Mouse (Mus musculus): ENCODE measurements around the gene Fn3krp. TPM values are rescaled to one million over a fixed set of nuclear protein-coding genes. Genes with fewer than 3 reads are reported as not detected.

The Fn3krp gene
- polyA plus RNA-seq (2014; fragmentation: Nextera tagmentation; extraction: Ambion mirVana) = 4.4 and 5.0 TPM in 2 replicates

GRCm38 (mm10) chr11:121420830-121421552, at the start of gene Fn3krp:
Gene Fn3krp (plus strand): TSS chr11:121421401.
- peak within 1 kb of the TSS; percentile 82 to 89 for H3K27ac ChIP-seq (replicated peaks in 1 of 2; ENCODE audit: control insufficient read depth in 1 of 2, insufficient read depth in 1 of 2, low read depth in 2 of 2, low read length in 2 of 2)
- H3K9ac ChIP-seq (ENCODE audit: low read length) = peak within 1 kb of the TSS; percentile 86
- peak within 1 kb of the TSS; percentile 80 for H3K4me2 ChIP-seq (ENCODE audit: low read length)
- peaks cover 5 to 15% of the 10 kb centered on the region in 2 experiments; a peak in 3 of 4 replicates for H3K4me1 ChIP-seq (ENCODE audit: control insufficient read depth in 2 of 2, insufficient read depth in 2 of 2, low read length in 2 of 2)
- H3K36me3 ChIP-seq (ENCODE audit: control insufficient read depth, insufficient read depth, low read length) = no peaks in the 10 kb centered on the region
- no peaks in the 10 kb centered on the region for H3K27me3 ChIP-seq (ENCODE audit: control insufficient read depth, insufficient read depth, low read length)
- ATAC-seq (ENCODE audit: insufficient number of reproducible peaks, insufficient read depth, low FRiP score, low read depth) = peak; percentile 99
- WGBS = 1% methylated on average over 28 of the region's 28 CpGs
- H3K9me3 ChIP-seq (ENCODE audit: control insufficient read depth, low read length) = no peaks in the 10 kb centered on the region
- H3K4me3 ChIP-seq (ENCODE audit: control insufficient read depth in 1 of 2, insufficient read depth in 1 of 2, low read depth in 1 of 2, low read length in 2 of 2) = peak within 1 kb of the TSS; percentile 85 to 93

GRCm38 (mm10) chr11:121373305-121373704, 47.9 kb upstream of the Fn3krp start:
- 57% methylated on average over 6 of the region's 6 CpGs for WGBS
- Histone ChIP-seq H3K27ac (replicated peaks in 1 of 2; ENCODE audit: control insufficient read depth in 1 of 2, insufficient read depth in 1 of 2, low read depth in 2 of 2, low read length in 2 of 2) (no peak overlapping the region), H3K27me3 (ENCODE audit: control insufficient read depth, insufficient read depth, low read length) (no peaks in the 10 kb centered on the region), H3K36me3 (ENCODE audit: control insufficient read depth, insufficient read depth, low read length) (no peaks in the 10 kb centered on the region), H3K9ac (ENCODE audit: low read length) (no peak overlapping the region), H3K4me1 (ENCODE audit: control insufficient read depth in 2 of 2, insufficient read depth in 2 of 2, low read length in 2 of 2) (no peaks in the 10 kb centered on the region), H3K4me2 (ENCODE audit: low read length) (no peak overlapping the region), H3K4me3 (ENCODE audit: control insufficient read depth in 1 of 2, insufficient read depth in 1 of 2, low read depth in 1 of 2, low read length in 2 of 2) (no peak overlapping the region), H3K9me3 (ENCODE audit: control insufficient read depth, low read length) (no peaks in the 10 kb centered on the region)
- ATAC-seq (ENCODE audit: insufficient number of reproducible peaks, insufficient read depth, low FRiP score, low read depth) = no peak

GRCm38 (mm10) chr11:121378644-121379043, 42.6 kb upstream of the Fn3krp start:
- Histone ChIP-seq H3K27me3 (ENCODE audit: control insufficient read depth, insufficient read depth, low read length) (no peaks in the 10 kb centered on the region), H3K4me2 (ENCODE audit: low read length) (no peak overlapping the region), H3K9me3 (ENCODE audit: control insufficient read depth, low read length) (no peaks in the 10 kb centered on the region; the same call in 1 of the 2 replicates), H3K9ac (ENCODE audit: low read length) (no peak overlapping the region), H3K36me3 (ENCODE audit: control insufficient read depth, insufficient read depth, low read length) (no peaks in the 10 kb centered on the region), H3K27ac (replicated peaks in 1 of 2; ENCODE audit: control insufficient read depth in 1 of 2, insufficient read depth in 1 of 2, low read depth in 2 of 2, low read length in 2 of 2) (no peak overlapping the region), H3K4me1 (ENCODE audit: control insufficient read depth in 2 of 2, insufficient read depth in 2 of 2, low read length in 2 of 2) (no peaks in the 10 kb centered on the region), H3K4me3 (ENCODE audit: control insufficient read depth in 1 of 2, insufficient read depth in 1 of 2, low read depth in 1 of 2, low read length in 2 of 2) (no peak overlapping the region)
- no peak for ATAC-seq (ENCODE audit: insufficient number of reproducible peaks, insufficient read depth, low FRiP score, low read depth)

DNA sequence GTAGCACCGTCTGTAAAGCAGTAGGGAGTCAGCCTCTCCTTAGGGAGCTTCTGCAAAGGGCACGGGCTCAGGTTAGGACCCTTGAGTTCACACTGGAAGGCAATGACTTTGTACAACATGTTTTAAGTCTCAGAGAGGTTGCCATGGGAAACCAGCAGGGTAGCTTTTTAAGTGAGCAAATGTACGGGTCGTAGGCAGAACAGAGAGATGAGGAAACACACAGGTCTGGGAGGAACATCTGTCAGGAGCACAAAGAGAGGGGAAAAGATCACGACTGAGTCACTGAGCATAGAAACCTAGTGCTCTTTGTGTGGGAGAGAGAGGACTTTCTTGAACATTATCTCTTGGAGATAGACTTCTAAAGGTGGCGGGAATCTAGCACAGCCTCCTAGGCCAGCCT, 40.9 kb upstream of the Fn3krp start:
- Histone ChIP-seq H3K4me1 (ENCODE audit: control insufficient read depth in 2 of 2, insufficient read depth in 2 of 2, low read length in 2 of 2) (no peaks in the 10 kb centered on the region), H3K4me2 (ENCODE audit: low read length) (no peak overlapping the region), H3K27me3 (ENCODE audit: control insufficient read depth, insufficient read depth, low read length) (no peaks in the 10 kb centered on the region), H3K4me3 (ENCODE audit: control insufficient read depth in 1 of 2, insufficient read depth in 1 of 2, low read depth in 1 of 2, low read length in 2 of 2) (no peak overlapping the region), H3K27ac (replicated peaks in 1 of 2; ENCODE audit: control insufficient read depth in 1 of 2, insufficient read depth in 1 of 2, low read depth in 2 of 2, low read length in 2 of 2) (no peak overlapping the region), H3K9ac (ENCODE audit: low read length) (no peak overlapping the region), H3K36me3 (ENCODE audit: control insufficient read depth, insufficient read depth, low read length) (no peaks in the 10 kb centered on the region), H3K9me3 (ENCODE audit: control insufficient read depth, low read length) (no peaks in the 10 kb centered on the region; the same call in 1 of the 2 replicates)
- ATAC-seq (ENCODE audit: insufficient number of reproducible peaks, insufficient read depth, low FRiP score, low read depth) = no peak
- WGBS = 53% methylated on average over 6 of the region's 6 CpGs

- peak within 1 kb of the TSS; percentile 5 to 37; a peak in 1 of 4 replicates for H3K27ac ChIP-seq (replicated peaks in 1 of 2; ENCODE audit: control insufficient read depth in 1 of 2, insufficient read depth in 1 of 2, low read depth in 2 of 2, low read length in 2 of 2)
- H3K9me3 ChIP-seq (ENCODE audit: control insufficient read depth, low read length) = no peaks in the 10 kb centered on the region
- no peaks in the 10 kb centered on the region for H3K27me3 ChIP-seq (ENCODE audit: control insufficient read depth, insufficient read depth, low read length)
Observed at GRCm38 (mm10) chr11:121387750-121388553, 33.2 kb upstream of the Fn3krp start, which contains the start of gene Rab40b. Gene Rab40b (minus strand): TSS chr11:121388251.

GRCm38 (mm10) chr11:121388554-121388945, 32.7 kb upstream of the Fn3krp start:
- ATAC-seq (ENCODE audit: insufficient number of reproducible peaks, insufficient read depth, low FRiP score, low read depth) = no peak
- H3K4me2 ChIP-seq (ENCODE audit: low read length) = peak overlapping the region; percentile 82
- peak overlapping the region; percentile 5 to 37; a peak in 1 of 4 replicates for H3K27ac ChIP-seq (replicated peaks in 1 of 2; ENCODE audit: control insufficient read depth in 1 of 2, insufficient read depth in 1 of 2, low read depth in 2 of 2, low read length in 2 of 2)
- H3K9me3 ChIP-seq (ENCODE audit: control insufficient read depth, low read length) = no peaks in the 10 kb centered on the region
- no peaks in the 10 kb centered on the region for H3K36me3 ChIP-seq (ENCODE audit: control insufficient read depth, insufficient read depth, low read length)
- no peaks in the 10 kb centered on the region for H3K27me3 ChIP-seq (ENCODE audit: control insufficient read depth, insufficient read depth, low read length)
- H3K4me3 ChIP-seq (ENCODE audit: control insufficient read depth in 1 of 2, insufficient read depth in 1 of 2, low read depth in 1 of 2, low read length in 2 of 2) = peak overlapping the region; percentile 58 to 76
- peaks cover 0 to 2% of the 10 kb centered on the region in 2 experiments; a peak in 1 of 4 replicates for H3K4me1 ChIP-seq (ENCODE audit: control insufficient read depth in 2 of 2, insufficient read depth in 2 of 2, low read length in 2 of 2)
- no peak overlapping the region for H3K9ac ChIP-seq (ENCODE audit: low read length)
- WGBS = 9% methylated on average over 6 of the region's 6 CpGs

More at GRCm38 (mm10) chr11:121387750-121388553, 33.2 kb upstream of the Fn3krp start, which contains the start of gene Rab40b:
- ATAC-seq (ENCODE audit: insufficient number of reproducible peaks, insufficient read depth, low FRiP score, low read depth) = peak; percentile 98
- peak within 1 kb of the TSS; percentile 58 to 76 for H3K4me3 ChIP-seq (ENCODE audit: control insufficient read depth in 1 of 2, insufficient read depth in 1 of 2, low read depth in 1 of 2, low read length in 2 of 2)
- peaks cover 0 to 2% of the 10 kb centered on the region in 2 experiments; a peak in 1 of 4 replicates for H3K4me1 ChIP-seq (ENCODE audit: control insufficient read depth in 2 of 2, insufficient read depth in 2 of 2, low read length in 2 of 2)
- peak within 1 kb of the TSS; percentile 76 for H3K9ac ChIP-seq (ENCODE audit: low read length)
- H3K36me3 ChIP-seq (ENCODE audit: control insufficient read depth, insufficient read depth, low read length) = no peaks in the 10 kb centered on the region
- WGBS = under 1% methylated on average over 61 of the region's 61 CpGs
- peak within 1 kb of the TSS; percentile 82 for H3K4me2 ChIP-seq (ENCODE audit: low read length)

DNA sequence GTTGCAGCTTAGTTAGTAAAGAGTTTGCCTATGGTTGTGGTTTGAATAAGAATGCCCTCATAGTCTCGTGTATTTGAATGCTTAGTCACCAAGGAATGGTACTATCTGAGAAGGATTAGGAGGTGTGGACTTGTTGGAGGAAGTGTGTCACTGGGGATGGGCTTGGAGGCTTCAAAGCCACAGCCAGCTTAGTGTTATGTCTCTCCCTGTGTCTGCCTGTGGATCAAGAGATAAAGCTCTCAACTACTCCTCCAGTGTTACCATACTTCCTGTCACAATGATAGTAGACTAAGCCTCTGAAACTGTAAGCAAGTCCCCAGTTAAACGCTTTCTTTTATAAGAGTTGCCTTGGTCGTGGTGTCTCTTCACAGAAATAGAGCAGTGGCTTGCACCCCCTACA, 30.4 kb upstream of the Fn3krp start:
- no peaks in the 10 kb centered on the region for H3K9me3 ChIP-seq (ENCODE audit: control insufficient read depth, low read length)
- ATAC-seq (ENCODE audit: insufficient number of reproducible peaks, insufficient read depth, low FRiP score, low read depth) = no peak
- H3K27ac ChIP-seq (replicated peaks in 1 of 2; ENCODE audit: control insufficient read depth in 1 of 2, insufficient read depth in 1 of 2, low read depth in 2 of 2, low read length in 2 of 2) = no peak overlapping the region
- no peak overlapping the region for H3K4me2 ChIP-seq (ENCODE audit: low read length)
- H3K4me1 ChIP-seq (ENCODE audit: control insufficient read depth in 2 of 2, insufficient read depth in 2 of 2, low read length in 2 of 2) = peaks cover 0 to 2% of the 10 kb centered on the region in 2 experiments; a peak in 1 of 4 replicates
- no peaks in the 10 kb centered on the region for H3K36me3 ChIP-seq (ENCODE audit: control insufficient read depth, insufficient read depth, low read length)
- no peaks in the 10 kb centered on the region for H3K27me3 ChIP-seq (ENCODE audit: control insufficient read depth, insufficient read depth, low read length)
- no peak overlapping the region for H3K9ac ChIP-seq (ENCODE audit: low read length)
- 51% methylated on average over 3 of the region's 3 CpGs for WGBS
- H3K4me3 ChIP-seq (ENCODE audit: control insufficient read depth in 1 of 2, insufficient read depth in 1 of 2, low read depth in 1 of 2, low read length in 2 of 2) = no peak overlapping the region
